Mouse (Mus musculus): ENCODE data around the gene Ddx49.
A peak's percentile ranks its signal among the peaks of the same experiment; 100 is the strongest.

Ddx49 gene

DNA sequence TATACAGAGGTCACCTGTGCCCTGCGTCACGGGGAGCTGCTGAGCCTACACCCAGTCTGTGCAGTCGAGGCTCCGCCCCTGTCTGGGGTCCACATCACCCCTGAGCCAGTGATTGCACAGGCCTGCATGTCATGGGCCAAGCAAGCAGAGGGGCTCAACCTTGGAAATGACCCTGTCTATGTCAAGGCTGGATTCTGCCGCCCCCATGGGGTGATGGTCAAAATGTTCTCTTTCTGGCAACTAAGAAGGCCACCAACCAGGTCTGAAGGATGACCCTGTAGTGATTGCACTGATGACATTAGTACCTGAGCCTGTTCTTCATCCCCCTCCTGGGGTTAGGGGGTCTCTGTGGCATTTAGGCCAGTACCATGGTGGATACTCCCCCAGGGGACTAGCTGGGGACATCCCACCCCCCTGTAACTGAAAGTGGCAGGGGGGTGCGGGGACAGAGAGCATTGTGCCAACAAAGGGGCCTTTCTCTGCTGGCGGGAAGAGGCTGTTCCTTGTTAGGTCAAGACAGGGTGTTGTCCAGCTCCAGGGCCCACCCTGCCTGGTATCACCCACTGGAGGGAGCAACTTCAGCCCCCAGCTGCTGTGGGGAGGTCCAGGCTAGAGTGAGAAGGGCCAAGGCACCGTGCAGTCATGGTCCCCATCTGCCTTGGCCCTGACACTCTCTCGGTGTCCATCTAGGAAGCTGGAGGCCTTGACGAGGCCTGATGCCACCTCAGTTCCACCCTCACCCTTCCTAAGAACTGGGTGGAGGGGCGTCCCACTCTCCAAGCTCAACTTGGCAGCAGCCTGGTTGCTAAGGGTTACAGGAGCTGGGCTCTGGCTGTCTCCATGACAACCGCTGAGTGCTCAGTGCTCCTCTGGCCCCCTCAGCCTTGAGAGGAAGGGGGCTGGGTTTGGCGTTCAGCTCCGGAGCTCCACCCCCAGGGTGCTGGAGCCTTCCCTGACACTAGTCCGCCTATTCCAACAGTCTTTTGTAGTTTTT, 14.5 kb upstream of the Ddx49 start:
- peak; percentile 93 for DNase-seq (ENCODE audit: low read depth, low spot score)

DNA sequence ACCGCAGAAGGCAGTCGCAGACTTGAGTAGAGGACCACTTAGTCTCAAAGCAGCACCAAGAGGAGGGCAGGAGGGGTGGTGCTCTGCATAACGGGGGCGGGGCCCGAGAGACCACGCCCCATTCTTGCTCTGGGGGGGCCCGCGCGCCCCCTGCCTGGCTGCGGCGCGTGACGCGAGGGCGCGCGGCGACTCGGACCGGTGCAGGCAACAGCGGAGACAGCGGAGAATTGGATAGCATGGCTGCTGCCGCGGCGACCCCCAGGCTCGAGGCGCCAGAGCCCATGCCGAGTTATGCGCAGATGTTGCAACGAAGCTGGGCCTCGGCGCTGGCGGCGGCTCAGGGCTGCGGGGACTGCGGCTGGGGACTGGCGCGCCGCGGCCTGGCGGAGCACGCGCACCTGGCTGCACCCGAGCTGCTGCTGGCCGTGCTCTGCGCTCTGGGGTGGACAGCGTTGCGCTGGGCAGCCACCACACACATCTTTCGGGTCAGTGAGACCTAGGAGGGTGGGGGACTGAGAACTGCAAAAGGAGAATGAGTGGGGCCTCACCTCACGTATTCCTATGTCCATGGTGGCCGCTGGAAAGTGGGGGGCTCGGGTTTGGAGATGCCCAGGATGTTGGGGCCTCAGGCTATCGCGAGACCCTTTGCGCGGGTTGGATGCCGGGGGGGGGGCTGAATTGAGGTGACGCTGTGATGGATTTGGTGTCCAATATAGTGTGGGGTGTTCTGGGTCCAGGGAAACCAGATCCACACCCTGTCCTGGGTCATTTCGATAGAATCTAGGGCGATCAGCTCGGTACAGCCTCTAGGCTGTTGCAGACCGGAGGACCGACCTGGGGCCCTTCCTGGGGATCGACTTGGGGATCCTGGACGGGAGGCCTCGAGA, 13.6 kb upstream of the Ddx49 start, which contains the start of gene Cers1:
Gene Cers1 (plus strand): TSS at position 152 of the 887 bp plus-strand sequence.
- DNase-seq (ENCODE audit: low read depth, low spot score) = no peak

DNA sequence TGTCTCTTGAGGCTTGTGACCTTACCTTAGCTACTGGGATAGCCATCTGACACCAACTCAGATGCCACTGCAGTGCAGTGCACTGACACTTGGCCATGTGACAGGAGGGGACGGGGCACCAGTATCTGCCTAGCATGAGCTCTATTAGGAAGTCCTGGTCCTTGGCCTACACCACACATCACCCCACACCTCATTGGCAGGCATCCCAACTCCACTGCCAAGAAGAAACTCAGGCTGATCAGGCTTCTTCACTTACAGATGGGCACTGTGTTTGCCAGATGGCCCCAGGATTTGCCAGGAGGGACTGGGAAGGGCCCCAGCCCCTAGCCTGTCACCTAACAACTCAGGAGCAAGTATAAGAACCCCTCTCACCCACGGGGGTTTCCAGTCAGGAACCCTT, 11.1 kb upstream of the Ddx49 start:
- no peak for DNase-seq (ENCODE audit: low read depth, low spot score)

DNA sequence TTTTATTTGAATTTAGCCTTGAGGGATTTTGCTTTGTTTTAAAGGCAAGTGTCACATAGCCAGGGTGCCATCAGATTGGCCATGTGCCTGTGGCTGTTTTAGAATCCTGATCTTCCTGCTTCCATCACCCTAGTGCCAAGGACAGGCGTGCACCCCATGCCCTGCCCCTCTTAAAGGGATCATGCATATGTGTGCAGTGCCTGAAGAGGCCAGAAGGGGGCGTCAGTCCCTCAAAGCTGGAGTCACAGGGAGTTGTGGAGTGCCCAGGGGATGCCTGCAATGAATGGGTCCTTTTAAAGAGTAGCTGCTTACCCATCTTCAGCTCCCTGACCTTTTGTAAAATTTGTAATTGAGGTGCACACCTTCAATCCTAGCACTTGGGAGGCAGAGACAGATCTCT, 7.0 kb upstream of the Ddx49 start:
- DNase-seq (ENCODE audit: low read depth, low spot score) = no peak

DNA sequence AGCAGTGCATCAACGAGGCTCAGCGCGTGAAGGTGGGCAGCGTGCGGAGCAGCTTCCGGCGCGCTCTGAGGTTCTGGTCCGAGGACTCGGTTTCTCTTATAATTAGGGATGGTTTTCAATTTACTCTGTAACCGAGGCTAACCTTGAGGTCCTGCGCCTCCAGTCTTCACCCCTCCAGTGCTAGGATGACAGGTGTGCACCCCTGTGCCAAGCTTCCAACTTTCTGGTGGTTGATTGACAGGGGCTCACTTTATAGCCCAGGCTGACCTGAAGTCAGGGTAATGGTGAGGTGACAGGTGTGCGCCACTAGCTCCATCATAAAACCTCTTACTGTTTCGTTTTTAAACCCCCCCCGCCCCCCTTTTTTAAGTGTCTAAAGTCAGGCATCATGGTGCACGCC, 612 bp upstream of the Ddx49 start:
- DNase-seq (ENCODE audit: low read depth, low spot score) = no peak

DNA sequence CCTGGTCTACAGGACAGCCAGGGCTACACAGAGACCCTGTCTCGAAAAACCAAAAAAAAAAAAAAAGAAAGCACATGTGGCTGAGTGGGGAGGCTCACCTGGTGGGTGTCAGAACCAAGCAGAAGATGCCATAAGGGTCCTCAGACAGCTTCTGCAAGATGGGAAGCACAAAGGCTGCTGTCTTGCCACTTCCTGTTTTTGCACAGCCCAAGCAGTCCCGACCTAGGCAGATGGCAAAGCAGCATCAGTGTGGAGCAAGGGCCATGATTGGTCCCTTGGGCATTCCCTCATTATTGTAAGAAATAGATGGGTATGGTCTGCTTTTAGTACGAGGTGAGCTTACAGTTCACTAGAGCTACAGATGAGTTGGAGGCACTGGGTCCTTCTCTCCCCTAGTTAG, 1.4 kb downstream of the Ddx49 start:
- no peak for DNase-seq (ENCODE audit: low read depth, low spot score)

DNA sequence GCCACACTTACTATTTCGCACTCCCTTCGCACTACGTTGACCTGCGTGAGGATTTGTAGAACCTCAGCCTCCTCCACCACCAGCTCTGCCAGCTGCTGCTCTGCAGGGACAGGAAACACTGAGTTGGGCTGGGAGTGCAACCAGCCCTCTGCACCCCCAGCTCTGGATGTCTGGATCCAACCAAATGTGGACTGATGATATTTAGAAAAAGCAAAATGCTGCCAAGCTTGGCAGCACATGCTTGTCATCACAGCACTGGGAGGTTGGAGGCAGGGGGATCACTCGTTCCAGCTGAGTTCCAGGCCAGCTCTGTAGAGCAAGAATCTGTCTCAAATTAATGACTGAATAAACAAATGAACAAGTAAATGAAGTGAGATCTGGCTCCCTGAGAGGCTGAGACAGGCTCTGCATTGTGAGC, 8.3 kb downstream of the Ddx49 start:
- DNase-seq (ENCODE audit: low read depth, low spot score) = no peak

DNA sequence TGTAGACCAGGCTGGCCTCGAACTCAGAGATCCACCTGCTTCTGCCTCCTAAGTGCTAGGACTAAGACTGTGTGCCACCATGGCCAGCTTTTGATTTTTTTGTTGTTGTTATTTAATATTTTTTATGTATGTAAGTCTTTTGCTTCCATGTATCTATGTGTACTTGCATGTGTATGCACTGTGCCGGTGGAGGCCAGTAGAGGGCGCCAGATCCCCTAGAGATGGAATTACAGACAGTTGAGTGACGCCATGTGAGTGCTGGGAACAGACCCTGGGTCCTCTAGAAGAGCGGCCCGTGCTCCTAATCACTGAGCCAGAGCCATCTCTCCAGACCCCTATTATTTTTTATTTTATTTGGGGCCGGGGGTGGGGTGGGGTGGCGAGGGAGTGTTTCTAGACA, 15.6 kb downstream of the Ddx49 start:
- no peak for DNase-seq (ENCODE audit: low read depth, low spot score)

DNA sequence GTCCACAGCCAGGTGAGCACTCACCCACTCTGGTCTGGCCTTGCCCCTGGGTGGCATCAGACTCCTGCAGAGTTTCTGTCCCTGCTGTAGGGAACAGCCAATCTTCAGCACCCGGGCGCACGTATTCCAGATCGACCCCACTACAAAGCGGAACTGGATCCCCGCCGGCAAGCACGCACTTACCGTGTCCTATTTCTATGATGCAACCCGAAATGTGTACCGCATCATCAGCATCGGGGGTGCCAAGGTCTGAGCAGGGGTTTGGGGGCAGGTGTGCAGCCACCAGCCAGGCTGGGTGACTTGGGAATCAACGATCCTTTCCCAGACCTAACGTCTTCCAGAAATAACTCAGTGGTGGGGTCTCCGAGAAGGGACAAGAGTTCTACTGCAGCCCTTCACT, 17.0 kb downstream of the Ddx49 start:
- no peak for DNase-seq (ENCODE audit: low read depth, low spot score)

DNA sequence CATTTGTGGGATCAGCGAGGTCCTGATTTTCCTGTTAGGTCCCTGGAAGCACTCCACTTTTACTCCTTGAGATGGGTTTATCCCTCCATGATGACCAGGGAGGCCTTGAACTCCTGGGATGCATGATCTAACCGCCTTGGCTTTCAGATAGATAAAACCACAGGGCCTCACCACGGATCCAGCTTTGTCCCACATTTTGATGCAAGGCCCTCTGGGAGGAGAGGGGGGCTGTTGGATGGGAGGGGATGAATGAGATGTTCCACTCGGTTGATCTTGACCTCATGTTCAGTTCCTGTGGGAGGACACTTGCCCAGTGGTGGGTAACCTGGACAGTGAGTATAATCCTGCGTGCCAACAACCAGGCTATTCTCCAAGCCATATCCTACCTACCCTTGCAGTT, 17.9 kb downstream of the Ddx49 start:
- DNase-seq (ENCODE audit: low read depth, low spot score) = no peak

DNA sequence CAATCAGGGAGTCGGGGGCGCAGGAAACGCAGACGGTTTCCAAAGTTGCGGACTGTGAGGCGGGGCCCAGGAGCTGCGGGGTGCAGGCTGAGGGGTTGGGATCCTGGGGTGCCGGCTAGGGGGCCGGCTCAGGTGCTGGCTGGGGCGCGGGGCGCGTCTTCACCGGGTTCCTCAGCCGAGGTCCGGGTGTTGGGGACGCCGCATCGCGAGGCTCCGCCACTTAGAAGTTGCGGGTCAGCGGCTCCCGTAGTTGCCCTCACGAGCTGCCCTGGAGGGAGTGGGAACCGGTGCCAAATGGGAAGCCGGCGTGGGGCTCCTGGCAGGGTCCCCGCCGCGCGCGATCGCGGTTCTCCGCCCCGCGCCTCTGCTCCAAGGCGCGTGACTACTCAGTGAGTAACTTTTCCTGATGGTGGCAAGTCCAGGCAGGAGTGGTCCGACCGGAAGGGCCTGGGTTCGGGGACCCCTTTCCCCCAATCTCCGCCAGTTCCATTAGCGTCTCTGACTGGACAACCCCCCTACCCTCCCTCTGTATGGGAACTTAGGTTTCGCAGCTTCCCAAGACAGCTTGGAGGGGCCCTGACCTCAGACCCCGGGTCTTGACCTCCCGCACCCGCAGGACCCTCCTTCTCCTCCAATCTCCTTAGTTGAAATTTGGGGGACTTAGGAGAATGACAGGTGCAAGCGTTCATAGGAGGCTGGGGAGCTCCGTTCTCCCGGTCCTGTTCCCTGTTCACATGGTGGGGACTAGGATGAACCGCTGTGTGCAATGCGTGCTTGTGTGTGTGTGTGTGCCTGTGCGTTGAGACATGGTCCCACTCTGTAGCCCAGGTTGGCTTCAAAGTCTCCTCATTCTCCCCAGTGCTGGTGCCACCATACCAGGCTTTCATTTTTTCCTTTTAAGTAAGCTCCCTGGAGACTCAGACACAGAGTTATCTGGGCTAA, 18.9 kb downstream of the Ddx49 start:
- no peak for DNase-seq (ENCODE audit: low read depth, low spot score)

DNA sequence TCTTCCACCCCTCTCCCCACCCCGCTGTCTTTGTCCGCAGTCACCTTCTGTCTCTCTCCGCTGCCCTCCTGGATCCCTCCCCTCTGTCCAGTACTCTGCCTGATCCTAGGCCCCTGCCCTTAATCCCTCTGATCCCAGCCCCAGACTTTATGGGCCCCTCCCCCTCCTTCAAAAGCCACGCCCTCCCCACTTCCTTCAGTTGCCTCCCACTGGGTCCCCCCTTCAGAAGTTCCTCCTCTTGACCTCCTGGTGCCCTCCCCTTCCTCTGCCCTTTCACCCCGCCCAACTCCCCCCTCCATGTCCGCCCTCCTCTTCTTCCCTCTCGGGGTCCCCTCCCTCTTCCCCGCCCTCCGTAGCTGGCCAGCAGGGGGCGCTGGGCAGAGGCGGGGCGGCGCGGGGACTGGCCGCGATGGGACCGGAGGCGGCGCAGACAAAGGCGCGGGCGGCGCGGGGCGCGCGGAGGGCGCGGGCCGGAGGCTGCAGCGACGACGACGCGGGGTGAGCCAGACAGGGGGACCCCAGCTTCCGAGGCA, 19.6 kb downstream of the Ddx49 start, which contains the start of gene Homer3:
Gene Homer3 (plus strand): TSS at position 225 of the 533 bp plus-strand sequence.
- DNase-seq (ENCODE audit: low read depth, low spot score) = peak; percentile 55

DNA sequence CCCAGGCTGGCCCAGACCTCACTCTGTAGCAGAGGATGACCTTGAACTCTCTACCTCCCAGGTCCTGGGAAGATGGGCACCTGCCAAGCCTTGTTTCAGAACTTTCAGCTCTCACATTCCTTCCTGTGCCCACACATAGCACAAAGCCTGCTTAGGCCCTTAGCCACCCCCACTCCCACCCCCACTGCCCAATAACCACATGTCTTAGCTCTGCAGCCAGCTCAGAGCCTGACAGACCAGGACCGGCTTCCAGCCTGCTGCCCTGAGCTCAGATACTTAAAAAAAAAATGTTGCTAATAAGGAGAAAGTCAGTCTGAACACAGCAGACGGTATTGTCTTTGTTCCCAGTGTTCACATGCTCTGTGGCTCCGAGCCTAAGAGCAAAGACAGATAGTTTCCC, 21.3 kb downstream of the Ddx49 start:
- no peak for DNase-seq (ENCODE audit: low read depth, low spot score)

DNA sequence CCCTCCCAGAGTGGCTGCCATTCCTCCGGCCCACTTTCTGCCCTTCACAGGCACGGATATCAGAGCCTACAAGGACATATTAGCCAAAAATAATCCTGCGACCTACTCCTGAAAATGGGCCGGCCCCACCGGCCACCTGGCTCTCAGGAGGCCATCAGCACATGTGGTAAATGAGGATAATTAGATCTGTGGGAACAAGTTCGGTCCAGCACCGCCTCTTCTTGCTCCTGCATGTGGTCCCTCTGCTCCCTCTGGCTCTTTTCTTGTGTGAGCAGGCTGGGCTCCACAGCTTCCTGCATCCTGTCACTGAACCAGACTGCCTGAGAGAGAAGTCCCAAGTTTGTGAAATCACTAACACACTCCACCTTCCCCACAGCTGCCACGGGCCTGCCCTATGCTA, 23.0 kb downstream of the Ddx49 start:
- DNase-seq (ENCODE audit: low read depth, low spot score) = no peak

DNA sequence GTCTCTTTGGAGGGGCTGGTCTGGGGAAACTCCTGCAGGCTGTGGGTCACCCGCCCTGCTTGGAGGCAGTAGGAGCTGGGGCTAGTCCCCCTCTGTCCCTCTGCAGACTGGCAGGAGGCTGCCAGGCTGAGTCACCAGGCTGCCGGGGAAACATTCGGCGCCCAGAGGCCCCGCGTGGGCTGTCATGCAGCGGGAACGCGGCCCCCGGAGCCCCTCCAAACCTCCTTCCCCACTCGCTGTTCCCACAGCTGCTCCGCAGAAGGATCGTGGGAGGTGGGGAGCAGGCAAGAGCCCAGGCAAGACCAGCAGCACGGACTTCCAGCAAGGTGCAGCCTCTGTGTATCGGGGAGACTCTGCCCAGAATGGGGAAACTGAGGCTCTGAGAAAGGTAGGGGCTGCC, 24.1 kb downstream of the Ddx49 start:
- no peak for DNase-seq (ENCODE audit: low read depth, low spot score)

DNA sequence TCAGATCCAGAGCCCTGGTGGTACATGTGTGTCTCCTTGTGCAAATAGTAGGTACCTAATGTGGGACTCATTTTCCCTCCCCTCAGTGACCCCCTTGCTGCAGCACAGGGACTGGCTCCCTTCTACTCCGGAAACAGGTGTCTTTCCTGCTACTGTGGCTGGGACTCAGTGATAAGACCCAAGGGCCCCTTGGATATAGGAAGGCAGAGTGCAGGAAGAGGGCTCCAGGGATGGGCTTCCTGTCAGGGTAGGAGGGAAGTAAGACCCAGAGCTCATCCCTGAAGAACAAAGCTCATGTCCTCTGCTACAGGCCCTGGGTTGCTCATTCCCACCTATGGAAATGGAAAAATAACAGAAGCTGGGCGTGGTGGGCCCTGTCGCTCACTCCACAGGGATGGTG, 25.8 kb downstream of the Ddx49 start:
- DNase-seq (ENCODE audit: low read depth, low spot score) = no peak

DNA sequence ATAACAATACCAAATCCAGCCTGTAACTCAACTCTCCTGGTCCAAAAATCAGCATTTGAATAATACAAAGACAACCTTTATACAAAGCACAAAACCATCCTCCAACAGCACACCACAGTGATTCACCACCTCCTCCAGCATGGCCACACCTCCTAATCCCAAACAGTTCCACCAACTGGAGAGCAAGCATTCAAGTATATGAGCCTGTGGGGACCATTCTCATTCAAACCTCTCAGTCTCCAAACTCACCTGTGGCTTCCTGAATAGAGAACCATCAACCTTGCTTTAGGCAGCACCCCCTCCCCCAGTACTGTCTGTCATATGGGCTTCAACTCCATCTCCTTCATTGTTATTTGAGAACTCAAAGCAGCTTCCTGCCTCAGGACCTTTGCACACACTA, 27.9 kb downstream of the Ddx49 start:
- DNase-seq (ENCODE audit: low read depth, low spot score) = no peak

DNA sequence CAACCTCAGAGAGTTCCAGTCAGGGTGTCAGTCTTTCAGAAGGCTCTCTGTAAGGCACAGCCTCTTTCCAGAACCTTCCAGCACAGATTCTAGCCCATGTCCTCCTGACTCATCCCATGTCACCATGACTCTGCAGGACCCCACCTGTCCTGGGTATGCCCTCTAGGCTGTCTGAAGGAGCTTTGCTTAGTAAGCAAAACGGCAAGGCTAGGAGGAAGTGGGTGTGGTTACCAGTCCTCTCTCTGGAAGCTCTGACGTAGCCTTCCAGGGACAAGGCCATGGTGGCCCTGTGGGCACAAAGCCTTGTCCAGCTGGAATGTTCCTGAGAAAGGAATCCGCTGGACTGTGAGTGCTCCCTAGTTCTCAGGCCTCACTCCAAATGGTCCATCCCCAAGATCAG, 29.3 kb downstream of the Ddx49 start:
- DNase-seq (ENCODE audit: low read depth, low spot score) = no peak

DNA sequence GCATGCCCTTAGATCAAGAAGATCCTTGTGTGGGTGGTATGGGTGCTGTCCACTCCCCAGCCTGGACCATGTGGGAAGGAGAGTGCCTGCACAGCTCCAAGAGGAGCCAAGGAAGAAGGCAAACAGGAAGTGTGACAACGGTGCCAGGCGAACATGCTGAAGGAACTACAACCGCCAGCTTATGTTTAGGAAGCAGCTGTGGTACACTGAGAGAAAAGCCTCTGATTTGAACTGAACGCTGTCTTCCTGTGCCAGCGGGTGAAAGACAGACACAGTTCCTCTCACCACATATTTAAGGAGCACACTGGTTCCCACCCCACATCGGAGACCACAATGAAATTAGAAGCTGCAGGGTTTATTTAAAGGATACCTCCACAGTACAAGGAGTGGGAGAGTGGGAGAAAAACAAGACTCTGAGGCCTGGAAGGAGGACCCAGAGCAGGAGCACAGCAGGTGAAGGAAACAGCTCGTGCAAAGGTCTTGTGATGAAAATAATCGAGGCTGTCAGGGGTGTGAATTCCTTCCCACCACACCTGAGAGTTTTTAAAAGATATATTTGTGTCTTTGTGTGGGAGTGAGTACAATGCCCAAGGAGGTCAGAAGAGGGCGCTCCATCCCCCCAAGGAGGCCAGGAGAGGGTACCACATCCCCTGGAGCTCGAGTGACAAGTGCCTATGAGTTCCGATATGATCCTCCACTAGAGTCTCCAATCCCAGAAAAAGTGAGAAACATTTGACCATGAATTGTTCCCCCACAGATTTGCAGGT, 33.3 kb downstream of the Ddx49 start:
- peak; percentile 53 for DNase-seq (ENCODE audit: low read depth, low spot score)

DNA sequence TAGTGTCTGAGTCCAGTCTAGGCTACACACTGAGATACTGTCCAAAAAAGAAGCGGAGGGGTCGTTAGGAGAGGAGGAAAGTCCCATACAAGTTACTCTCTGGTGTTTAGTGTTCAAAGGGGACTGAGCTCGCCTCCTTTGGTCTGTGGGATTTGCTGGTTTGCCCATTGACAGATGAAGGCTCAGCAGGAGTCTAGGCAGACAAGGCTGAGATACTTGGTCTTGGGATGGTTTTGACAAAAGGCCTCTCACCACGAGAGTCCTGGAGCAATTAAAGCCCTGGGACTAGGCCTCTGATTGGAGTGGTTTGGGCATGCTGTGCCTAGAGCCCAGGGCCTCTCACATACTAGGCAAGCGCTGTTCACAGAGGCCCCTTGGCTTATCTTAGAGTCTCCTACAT, 34.0 kb downstream of the Ddx49 start:
- no peak for DNase-seq (ENCODE audit: low read depth, low spot score)
